Mouse (Mus musculus) kidney, adult 2 months (tissue): ENCODE results near the gene Flvcr1. TPM values are rescaled to one million over a fixed set of nuclear protein-coding genes. Genes with fewer than 3 reads are reported as not detected.
A peak's percentile ranks its signal among the peaks of the same experiment; 100 is the strongest.

ENCODE experiments used
- DNase-seq: peaks from one replicate; pipeline ENCODE4 v3.0.0; 2021
- H3K27ac ChIP-seq: fragments of 200-500 bp; 2 replicates; pipeline ENCODE4 v1.5.1; 2012; ENCODE audit warnings: low read depth, low read length, control low read depth, inconsistent platforms; ENCODE audit not compliant: insufficient read depth
- H3K27me3 ChIP-seq: fragments of 200-500 bp; replicated peaks from 2 replicates; pipeline ENCODE4 v1.6.1; 2012; ENCODE audit warnings: mild to moderate bottlenecking, moderate library complexity, low read length, inconsistent platforms; ENCODE audit not compliant: control insufficient read depth, insufficient read depth
- H3K36me3 ChIP-seq: fragments of 200-500 bp; 2 replicates; pipeline ENCODE4 v1.6.1; 2012; ENCODE audit warnings: mild to moderate bottlenecking, moderate library complexity, low read length, inconsistent platforms; ENCODE audit not compliant: control insufficient read depth, insufficient read depth
- H3K4me1 ChIP-seq: fragments of 200-500 bp; 2 replicates; pipeline ENCODE4 v1.6.1; 2011; ENCODE audit warnings: low read length; ENCODE audit not compliant: control insufficient read depth, insufficient read depth
- H3K4me3 ChIP-seq: fragments of 200-500 bp; 2 replicates; pipeline ENCODE4 v1.5.1; 2011; ENCODE audit warnings: mild to moderate bottlenecking, low read depth, low read length, control low read depth; ENCODE audit not compliant: insufficient read depth
- CTCF ChIP-seq: fragments of 200-500 bp; conservative IDR thresholded peaks from 2 replicates; pipeline ENCODE4 v1.5.1; 2011; ENCODE audit warnings: low read depth, mild to moderate bottlenecking, control low read depth, low read length, moderate library complexity, mixed read lengths; ENCODE audit not compliant: insufficient read depth, insufficient read length
- POLR2A ChIP-seq: fragments of 200-500 bp; IDR thresholded peaks from one replicate; pipeline ENCODE4 v1.6.1; 2011; ENCODE audit warnings: low read depth, low read length, control low read depth
- WGBS: fragments of 180-500 bp; shearing (Covaris S2); methylation state at CpG from one replicate; pipeline ENCODE4 v1.1.7; 2018; 5-methylcytosine and 5-hydroxymethylcytosine counted together
- polyA plus RNA-seq: library from polyadenylated mRNA; depleted of rRNA; stranded (reverse); fragments of >200 nt; gene quantifications from 2 replicates; pipeline ENCODE4 v1.2.3, GENCODE M21; 2012

The Flvcr1 gene
- polyA plus RNA-seq, 1 experiment = 10.8 TPM

GRCm38 (mm10) chr1:190998027-190998426 lies 27.9 kb downstream of the Flvcr1 start:
- H3K4me3 ChIP-seq = no peak overlapping the region
- H3K27ac ChIP-seq = no peak overlapping the region
- DNase-seq = no peak
- no peaks in the 10 kb centered on the region for H3K27me3 ChIP-seq
- no peaks in the 10 kb centered on the region for H3K36me3 ChIP-seq
- H3K4me1 ChIP-seq = no peaks in the 10 kb centered on the region
- TF ChIP-seq CTCF (no peak), POLR2A (no peak)
- 65% methylated on average over 1 of the region's 1 CpGs for WGBS

- Histone ChIP-seq H3K4me3 (no peak overlapping the region), H3K27ac (no peak overlapping the region), H3K4me1 (no peaks in the 10 kb centered on the region), H3K36me3 (no peaks in the 10 kb centered on the region), H3K27me3 (no peaks in the 10 kb centered on the region)
- no peak for DNase-seq
- WGBS = 69% methylated on average over 6 of the region's 6 CpGs
- TF ChIP-seq CTCF = no peak
- TF ChIP-seq POLR2A = no peak
These were observed 29.5 kb downstream of the Flvcr1 start for GRCm38 (mm10) chr1:190996346-190996877.

GRCm38 (mm10) chr1:190995548-190995947 lies 30.4 kb downstream of the Flvcr1 start:
- no peaks in the 10 kb centered on the region for H3K36me3 ChIP-seq
- 14% methylated on average over 7 of the region's 7 CpGs for WGBS
- no peaks in the 10 kb centered on the region for H3K27me3 ChIP-seq
- peak; percentile 91 for DNase-seq
- H3K4me3 ChIP-seq = no peak overlapping the region
- no peak for TF ChIP-seq POLR2A
- TF ChIP-seq CTCF = no peak
- H3K4me1 ChIP-seq = no peaks in the 10 kb centered on the region
- H3K27ac ChIP-seq = no peak overlapping the region

GRCm38 (mm10) chr1:190989437-190990082 lies 36.4 kb downstream of the Flvcr1 start:
- Histone ChIP-seq H3K4me1 (no peaks in the 10 kb centered on the region), H3K4me3 (no peak overlapping the region), H3K27ac (no peak overlapping the region), H3K27me3 (no peaks in the 10 kb centered on the region), H3K36me3 (no peaks in the 10 kb centered on the region)
- TF ChIP-seq CTCF (peak; percentile 37), POLR2A (no peak)
- WGBS = 78% methylated on average over 9 of the region's 9 CpGs
- DNase-seq = no peak

GRCm38 (mm10) chr1:190981412-190981811 lies 44.5 kb downstream of the Flvcr1 start:
- 86% methylated on average over 4 of the region's 4 CpGs for WGBS
- TF ChIP-seq CTCF (no peak), POLR2A (no peak)

GRCm38 (mm10) chr1:190980470-190980869 lies 45.5 kb downstream of the Flvcr1 start:
- no peak for TF ChIP-seq POLR2A
- TF ChIP-seq CTCF = no peak
- no peaks in the 10 kb centered on the region for H3K27me3 ChIP-seq
- no peak for DNase-seq
- no peaks in the 10 kb centered on the region for H3K4me1 ChIP-seq
- 73% methylated on average over 1 of the region's 1 CpGs for WGBS
- no peak overlapping the region for H3K27ac ChIP-seq
- no peak overlapping the region for H3K4me3 ChIP-seq
- H3K36me3 ChIP-seq = no peaks in the 10 kb centered on the region

More at GRCm38 (mm10) chr1:190981412-190981811, 44.5 kb downstream of the Flvcr1 start:
- Histone ChIP-seq H3K27me3 (no peaks in the 10 kb centered on the region), H3K4me1 (no peaks in the 10 kb centered on the region), H3K27ac (no peak overlapping the region), H3K4me3 (no peak overlapping the region), H3K36me3 (no peaks in the 10 kb centered on the region)
- DNase-seq = no peak

- 1% methylated on average over 38 of the region's 38 CpGs for WGBS
- H3K27ac ChIP-seq = no peak within 1 kb of the TSS
- no peaks in the 10 kb centered on the region for H3K4me1 ChIP-seq
- H3K36me3 ChIP-seq = no peaks in the 10 kb centered on the region
- peak; percentile 76 for DNase-seq
- no peaks in the 10 kb centered on the region for H3K27me3 ChIP-seq
- TF ChIP-seq CTCF (no peak), POLR2A (no peak)
- peak within 1 kb of the TSS; percentile 47 for H3K4me3 ChIP-seq
These were observed 46.8 kb downstream of the Flvcr1 start, which contains the start of gene Vash2 for GRCm38 (mm10) chr1:190979100-190979563. TSS of gene Vash2 (minus strand) at chr1:190979296.
